Mouse (Mus musculus): ENCODE results near the gene Slc35e3. TPM values are rescaled to one million over a fixed set of nuclear protein-coding genes. Genes with fewer than 3 reads are reported as not detected.

The Slc35e3 gene
- polyA plus RNA-seq (2012) = 0.02 TPM in 1 of 2 replicates, not detected in the other

DNA sequence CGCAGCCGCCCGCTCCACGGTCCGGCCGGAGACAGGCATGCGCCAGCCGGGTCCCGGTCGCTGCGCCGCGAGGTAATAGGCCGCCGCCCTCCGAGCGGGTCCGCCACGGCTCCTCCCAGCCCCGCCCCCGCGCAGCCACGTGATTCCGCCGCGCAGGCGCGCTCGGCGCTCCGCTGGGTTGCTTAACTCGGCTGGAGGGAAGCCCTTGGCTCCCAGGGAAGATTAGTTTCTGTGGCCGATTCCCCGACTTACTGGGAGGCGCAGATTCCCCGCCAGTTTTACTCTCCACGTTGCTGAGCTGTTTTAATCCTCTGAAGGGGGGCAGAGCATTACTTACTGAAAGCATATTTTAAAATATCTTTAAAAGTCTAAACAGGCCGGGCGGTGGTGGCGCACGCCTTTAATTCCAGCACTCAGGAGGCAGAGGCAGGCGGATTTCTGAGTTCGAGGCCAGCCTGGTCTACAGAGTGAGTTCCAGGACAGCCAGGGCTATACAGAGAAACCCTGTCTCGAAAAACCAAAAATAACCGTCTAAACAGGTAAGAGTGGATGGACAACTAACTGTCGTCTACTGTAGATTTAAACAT lies at the start of gene Slc35e3:
Gene Slc35e3 (minus strand): TSS at position 69 of the 587 bp plus-strand sequence.
- H3K4me3 ChIP-seq (replicated peaks) = peak within 1 kb of the TSS; percentile 64
- peaks cover 36% of the 10 kb centered on the region for H3K36me3 ChIP-seq (ENCODE audit: control insufficient read depth)
- H3K4me1 ChIP-seq (ENCODE audit: control insufficient read depth) = peaks cover 16% of the 10 kb centered on the region
- H3K27me3 ChIP-seq (ENCODE audit: control insufficient read depth) = peaks cover 8% of the 10 kb centered on the region
- TF ChIP-seq TAL1 (IDR thresholded peaks at IDR 0.05; ENCODE audit: low read length) (no peak), GATA1 (IDR thresholded peaks at IDR 0.05; ENCODE audit: low read length) (no peak)
- peaks cover 7% of the 10 kb centered on the region for H3K9me3 ChIP-seq (ENCODE audit: control insufficient read depth, low read length)

DNA sequence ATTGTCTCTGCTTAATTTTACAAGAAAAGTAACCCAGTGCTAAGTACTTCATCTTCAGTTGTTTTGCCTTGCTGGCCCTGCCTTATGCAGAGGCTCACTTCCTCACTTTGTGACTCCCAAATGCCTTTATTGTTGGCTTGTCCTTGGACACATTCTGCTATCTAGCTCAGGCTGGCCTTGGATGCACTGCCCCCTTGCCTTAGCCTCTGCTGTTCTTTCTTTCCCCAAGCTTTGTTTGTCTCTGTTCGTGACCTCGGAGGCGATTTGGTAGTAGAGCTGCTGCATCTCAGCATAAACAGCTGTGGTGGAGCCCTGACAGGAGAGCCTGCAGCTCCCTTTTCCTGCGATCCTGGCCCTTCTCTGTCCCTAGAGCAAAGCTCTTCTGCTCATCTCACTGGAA lies 49.0 kb upstream of the Slc35e3 start:
- Histone ChIP-seq H3K36me3 (ENCODE audit: control insufficient read depth) (peaks cover 9% of the 10 kb centered on the region), H3K4me3 (replicated peaks) (no peak overlapping the region), H3K9me3 (ENCODE audit: control insufficient read depth, low read length) (peaks cover 4% of the 10 kb centered on the region), H3K4me1 (ENCODE audit: control insufficient read depth) (peaks cover 36% of the 10 kb centered on the region), H3K27me3 (ENCODE audit: control insufficient read depth) (no peaks in the 10 kb centered on the region)
- TF ChIP-seq TAL1 (IDR thresholded peaks at IDR 0.05; ENCODE audit: low read length) (no peak), GATA1 (IDR thresholded peaks at IDR 0.05; ENCODE audit: low read length) (no peak)

DNA sequence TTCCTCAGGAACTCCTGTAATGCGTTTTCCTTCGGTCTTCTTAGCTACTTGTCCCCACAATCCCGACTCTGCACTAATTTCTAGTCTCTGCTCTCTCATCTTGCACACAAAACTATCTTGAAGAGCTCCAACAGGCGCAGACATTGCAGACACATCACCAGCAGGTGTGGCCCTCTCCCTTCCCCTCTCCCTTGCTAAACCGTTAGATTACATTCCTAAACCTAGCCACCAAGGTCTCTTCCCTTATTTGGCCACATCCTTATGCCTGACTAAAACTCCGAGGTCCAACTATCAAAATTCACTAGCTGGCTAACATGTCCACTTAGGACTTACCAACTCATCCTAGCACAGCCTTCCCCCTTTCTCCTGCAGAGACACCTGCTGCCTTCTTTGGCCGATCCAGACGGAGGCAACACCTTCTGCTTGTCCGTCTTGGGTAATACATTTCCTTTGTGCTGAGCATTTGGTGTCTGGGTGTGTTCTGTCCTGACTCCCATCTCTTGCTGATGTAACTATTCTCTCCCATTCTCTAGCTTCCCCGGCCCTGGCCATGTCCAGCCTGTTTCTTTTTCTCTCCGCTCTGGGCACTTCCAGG lies 47.4 kb upstream of the Slc35e3 start:
- Histone ChIP-seq H3K4me3 (replicated peaks) (peak overlapping the region; percentile 100), H3K27me3 (ENCODE audit: control insufficient read depth) (no peaks in the 10 kb centered on the region), H3K36me3 (ENCODE audit: control insufficient read depth) (peaks cover 24% of the 10 kb centered on the region), H3K9me3 (ENCODE audit: control insufficient read depth, low read length) (peaks cover 4% of the 10 kb centered on the region), H3K4me1 (ENCODE audit: control insufficient read depth) (peaks cover 40% of the 10 kb centered on the region)
- TF ChIP-seq GATA1 (IDR thresholded peaks at IDR 0.05; ENCODE audit: low read length) (no peak), TAL1 (IDR thresholded peaks at IDR 0.05; ENCODE audit: low read length) (no peak)

DNA sequence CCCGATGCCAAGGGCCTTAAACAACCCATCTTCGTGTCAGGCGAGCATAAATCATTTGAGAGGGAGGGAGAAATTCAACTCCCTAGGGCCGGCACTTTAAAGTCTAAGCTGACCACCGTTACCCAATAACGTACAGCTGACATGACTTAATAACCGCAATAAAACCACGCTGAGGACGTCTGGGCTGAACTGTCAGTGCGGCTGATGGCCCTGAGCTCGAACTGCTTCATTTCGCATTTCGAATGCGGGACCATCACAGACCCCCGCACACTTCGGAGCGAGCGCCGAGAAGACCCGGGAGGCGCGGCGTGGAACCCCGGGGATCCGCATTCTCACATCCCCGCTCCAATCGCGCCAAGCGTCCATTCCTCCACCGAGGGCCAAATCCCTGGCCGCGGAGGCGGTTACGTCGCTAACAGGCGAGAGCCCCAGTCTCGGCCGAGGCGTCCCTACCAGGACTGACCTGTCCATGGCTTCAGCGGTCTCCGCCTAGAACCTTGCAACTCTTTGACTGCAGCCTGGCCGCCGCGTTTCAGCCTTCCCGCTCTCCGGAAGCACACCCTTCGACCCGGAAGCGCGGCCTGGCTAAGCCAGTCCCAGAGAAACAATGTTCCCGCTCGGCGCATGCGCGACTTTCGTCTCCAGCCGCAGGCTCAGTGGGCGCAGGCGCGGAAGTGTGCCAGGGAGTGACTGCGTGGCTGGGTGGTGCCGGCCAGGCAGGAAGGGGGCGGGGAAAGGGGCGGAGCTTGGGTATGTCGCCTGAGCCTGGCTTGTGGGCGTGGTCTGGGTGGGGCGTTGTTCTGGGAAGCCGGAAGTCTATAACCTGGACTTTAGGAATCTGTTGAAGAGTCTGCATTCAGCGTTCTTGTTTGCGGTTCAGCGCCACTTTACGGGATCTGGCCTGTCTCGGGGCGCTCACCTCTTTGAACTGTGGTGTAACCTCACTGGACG lies 46.3 kb upstream of the Slc35e3 start, which contains the start of gene Nup107:
Gene Nup107 (minus strand): TSS at position 565 of the 951 bp plus-strand sequence.
- Histone ChIP-seq H3K4me1 (ENCODE audit: control insufficient read depth) (peaks cover 37% of the 10 kb centered on the region), H3K36me3 (ENCODE audit: control insufficient read depth) (peaks cover 34% of the 10 kb centered on the region), H3K27me3 (ENCODE audit: control insufficient read depth) (no peaks in the 10 kb centered on the region), H3K9me3 (ENCODE audit: control insufficient read depth, low read length) (peaks cover 4% of the 10 kb centered on the region), H3K4me3 (replicated peaks) (peak within 1 kb of the TSS; percentile 100)
- no peak for TF ChIP-seq GATA1 (IDR thresholded peaks at IDR 0.05; ENCODE audit: low read length)
- no peak for TF ChIP-seq TAL1 (IDR thresholded peaks at IDR 0.05; ENCODE audit: low read length)

DNA sequence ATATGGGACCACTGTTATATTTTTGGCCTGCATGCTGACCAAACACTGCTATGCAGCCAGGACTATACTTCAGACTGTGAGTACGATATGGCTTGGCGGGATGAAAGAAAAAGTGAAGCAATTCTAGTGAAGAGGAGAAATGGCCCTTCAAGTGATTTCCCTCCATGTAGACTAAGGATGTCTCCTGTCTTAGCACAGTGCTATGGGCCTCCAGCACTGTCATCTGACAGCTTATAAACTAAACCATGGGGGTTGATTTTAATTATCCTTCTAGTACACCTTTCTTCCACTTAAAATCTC lies 45.0 kb upstream of the Slc35e3 start:
- TF ChIP-seq GATA1 (IDR thresholded peaks at IDR 0.05; ENCODE audit: low read length) (no peak), TAL1 (IDR thresholded peaks at IDR 0.05; ENCODE audit: low read length) (no peak)
- H3K4me1 ChIP-seq (ENCODE audit: control insufficient read depth) = peaks cover 37% of the 10 kb centered on the region
- peaks cover 47% of the 10 kb centered on the region for H3K36me3 ChIP-seq (ENCODE audit: control insufficient read depth)
- H3K4me3 ChIP-seq (replicated peaks) = peak overlapping the region; percentile 100
- no peaks in the 10 kb centered on the region for H3K27me3 ChIP-seq (ENCODE audit: control insufficient read depth)
- peaks cover under 1% of the 10 kb centered on the region for H3K9me3 ChIP-seq (ENCODE audit: control insufficient read depth, low read length)

DNA sequence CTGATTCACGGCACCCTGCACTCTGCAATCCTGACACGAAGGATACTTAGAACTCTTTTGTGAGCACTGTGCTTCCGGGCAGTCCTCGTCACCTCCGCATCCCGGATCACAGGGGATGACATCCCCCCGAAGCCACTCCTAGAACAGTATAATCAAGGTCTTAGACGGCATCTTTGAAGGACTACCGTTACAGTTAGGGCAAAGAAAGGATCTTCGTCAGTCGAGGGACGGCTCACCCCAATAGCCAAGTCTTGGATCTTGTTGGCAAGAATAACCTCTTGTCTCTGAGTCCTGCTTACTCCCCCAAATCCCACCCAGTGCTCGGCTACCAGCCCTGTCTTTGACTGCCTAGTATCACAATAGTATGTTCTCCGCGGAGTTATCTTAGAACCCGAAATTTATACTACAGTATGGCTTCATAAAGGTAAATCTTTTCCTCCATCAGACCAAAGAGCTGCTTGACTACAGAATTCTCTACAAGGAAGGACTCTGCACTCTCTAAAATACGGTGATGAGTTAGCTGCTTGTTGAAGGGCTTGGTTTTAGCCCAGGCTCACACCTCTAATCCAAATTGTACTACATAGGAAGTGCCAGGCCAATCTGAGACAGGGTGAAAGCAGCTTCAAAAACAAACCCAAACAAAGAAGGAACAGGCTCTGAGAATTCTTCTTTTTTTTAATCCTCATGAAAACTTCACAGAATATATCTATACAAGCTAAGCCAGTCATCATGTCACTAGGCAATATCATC lies 44.4 kb upstream of the Slc35e3 start:
- no peak for TF ChIP-seq GATA1 (IDR thresholded peaks at IDR 0.05; ENCODE audit: low read length)
- no peak for TF ChIP-seq TAL1 (IDR thresholded peaks at IDR 0.05; ENCODE audit: low read length)
- Histone ChIP-seq H3K4me1 (ENCODE audit: control insufficient read depth) (peaks cover 37% of the 10 kb centered on the region), H3K4me3 (replicated peaks) (peak overlapping the region; percentile 100)

DNA sequence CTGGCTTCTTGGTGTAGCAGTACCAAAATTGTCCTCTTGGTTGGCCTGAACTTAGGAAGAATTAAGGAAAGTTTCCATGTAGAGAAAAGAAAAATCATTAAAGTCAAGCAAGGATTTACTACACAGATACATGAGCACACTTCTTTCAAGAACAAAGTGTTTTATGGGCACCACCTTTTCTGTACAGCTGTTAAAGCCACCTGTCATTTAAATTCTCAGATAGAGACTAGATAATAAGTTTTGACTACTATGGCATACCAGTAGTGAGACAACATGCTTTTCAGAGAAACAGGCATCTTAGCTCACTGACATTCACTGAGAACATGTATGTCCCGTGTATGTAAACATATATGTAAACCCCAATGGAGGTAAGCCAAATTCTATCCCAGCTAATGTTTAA lies 43.8 kb upstream of the Slc35e3 start:
- Histone ChIP-seq H3K9me3 (ENCODE audit: control insufficient read depth, low read length) (no peaks in the 10 kb centered on the region), H3K4me1 (ENCODE audit: control insufficient read depth) (peaks cover 35% of the 10 kb centered on the region), H3K4me3 (replicated peaks) (no peak overlapping the region), H3K27me3 (ENCODE audit: control insufficient read depth) (no peaks in the 10 kb centered on the region), H3K36me3 (ENCODE audit: control insufficient read depth) (peaks cover 58% of the 10 kb centered on the region)
- TF ChIP-seq TAL1 (IDR thresholded peaks at IDR 0.05; ENCODE audit: low read length) = no peak
- no peak for TF ChIP-seq GATA1 (IDR thresholded peaks at IDR 0.05; ENCODE audit: low read length)

More for the DNA sequence above, 44.4 kb upstream of the Slc35e3 start:
- Histone ChIP-seq H3K27me3 (ENCODE audit: control insufficient read depth) (no peaks in the 10 kb centered on the region), H3K36me3 (ENCODE audit: control insufficient read depth) (peaks cover 53% of the 10 kb centered on the region), H3K9me3 (ENCODE audit: control insufficient read depth, low read length) (no peaks in the 10 kb centered on the region)

DNA sequence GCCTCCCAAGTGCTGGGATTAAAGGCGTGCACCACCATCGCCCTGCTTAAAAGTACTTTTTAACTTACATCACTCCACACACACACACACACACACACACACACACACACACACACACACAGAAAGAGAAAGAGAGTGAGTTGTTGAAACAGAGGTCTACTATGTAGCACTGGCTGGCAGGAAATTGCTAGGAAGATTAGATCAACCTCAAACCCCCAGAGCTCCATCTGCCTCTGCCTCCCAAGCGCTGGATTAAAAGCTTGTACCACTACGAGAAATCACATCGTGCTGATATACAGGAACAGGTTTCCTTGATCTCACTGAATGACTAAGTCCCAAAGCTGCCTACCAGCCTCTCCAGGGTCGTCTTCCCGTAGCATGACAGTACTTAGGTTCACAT lies 38.5 kb upstream of the Slc35e3 start:
- no peaks in the 10 kb centered on the region for H3K4me1 ChIP-seq (ENCODE audit: control insufficient read depth)
- no peaks in the 10 kb centered on the region for H3K27me3 ChIP-seq (ENCODE audit: control insufficient read depth)
- H3K4me3 ChIP-seq (replicated peaks) = no peak overlapping the region
- H3K9me3 ChIP-seq (ENCODE audit: control insufficient read depth, low read length) = no peaks in the 10 kb centered on the region
- peaks cover 95% of the 10 kb centered on the region for H3K36me3 ChIP-seq (ENCODE audit: control insufficient read depth)
- TF ChIP-seq GATA1 (IDR thresholded peaks at IDR 0.05; ENCODE audit: low read length) (no peak), TAL1 (IDR thresholded peaks at IDR 0.05; ENCODE audit: low read length) (no peak)
